Mouse (Mus musculus): Measurements from ENCODE around the gene Tpm3.

Gene Tpm3

GRCm38 (mm10) chr3:90134993-90135392 lies 62.5 kb downstream of the Tpm3 start:
- DNase-seq (ENCODE audit: low read depth, low spot score): no peak

DNA sequence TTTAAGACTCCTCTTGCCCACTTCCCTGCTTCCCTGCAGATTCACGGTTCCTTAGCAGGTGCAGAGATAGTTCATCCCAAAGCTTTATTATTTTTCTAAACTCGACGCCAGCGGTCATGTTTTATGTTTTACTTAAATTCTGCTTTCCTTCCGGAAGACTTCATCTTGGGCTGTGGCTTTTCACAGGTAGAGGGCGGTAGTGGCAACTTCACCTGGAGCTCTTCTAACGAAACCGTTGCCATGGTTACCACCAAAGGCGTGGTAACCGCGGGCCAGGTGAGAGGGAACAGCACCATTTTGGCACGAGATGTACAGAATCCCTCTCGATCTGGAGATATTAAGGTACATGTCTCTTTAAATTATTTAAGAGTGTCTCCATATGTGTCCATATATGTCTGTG lies 64.2 kb downstream of the Tpm3 start:
- DNase-seq (ENCODE audit: low read depth, low spot score): peak; percentile 87

DNA sequence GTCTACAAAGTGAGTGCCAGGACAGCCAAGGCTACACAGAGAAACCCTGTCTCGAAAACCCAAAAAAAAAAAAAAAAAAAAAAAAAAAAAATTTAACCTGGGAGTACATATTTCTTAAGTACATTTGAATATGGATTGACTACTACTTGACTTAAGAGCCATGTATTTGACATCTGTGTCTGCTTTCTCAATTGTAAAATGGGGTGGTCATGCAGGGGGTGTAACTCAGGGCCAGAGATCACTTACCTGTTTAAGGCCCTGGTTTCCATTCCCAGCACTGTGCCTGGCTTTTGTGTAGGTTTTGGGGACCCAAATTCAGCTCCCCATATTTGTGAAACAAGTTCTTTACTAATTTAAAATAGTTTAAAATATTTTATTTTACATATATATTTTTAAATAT lies 65.2 kb downstream of the Tpm3 start:
- no peak for DNase-seq (ENCODE audit: low read depth, low spot score)

GRCm38 (mm10) chr3:90139962-90140361 lies 67.5 kb downstream of the Tpm3 start:
- no peak for DNase-seq (ENCODE audit: low read depth, low spot score)

GRCm38 (mm10) chr3:90145461-90145860 lies 73.0 kb downstream of the Tpm3 start:
- DNase-seq (ENCODE audit: low read depth, low spot score): no peak

- no peak for DNase-seq (ENCODE audit: low read depth, low spot score)
Observed at GRCm38 (mm10) chr3:90146651-90147050, 74.2 kb downstream of the Tpm3 start.
